Mouse (Mus musculus): ENCODE results near the gene Dhps. TPM values are rescaled to one million over a fixed set of nuclear protein-coding genes. Genes with fewer than 3 reads are reported as not detected.
A peak's percentile ranks its signal among the peaks of the same experiment; 100 is the strongest.
"Not testable (repeated sequence)": the region's sequence is repeated elsewhere in the genome, so short reads cannot be mapped to it uniquely, and the experiment has no call there.

Gene Dhps
- polyA plus RNA-seq, 1 experiment from 2014 or later = 60.6 TPM

DNA sequence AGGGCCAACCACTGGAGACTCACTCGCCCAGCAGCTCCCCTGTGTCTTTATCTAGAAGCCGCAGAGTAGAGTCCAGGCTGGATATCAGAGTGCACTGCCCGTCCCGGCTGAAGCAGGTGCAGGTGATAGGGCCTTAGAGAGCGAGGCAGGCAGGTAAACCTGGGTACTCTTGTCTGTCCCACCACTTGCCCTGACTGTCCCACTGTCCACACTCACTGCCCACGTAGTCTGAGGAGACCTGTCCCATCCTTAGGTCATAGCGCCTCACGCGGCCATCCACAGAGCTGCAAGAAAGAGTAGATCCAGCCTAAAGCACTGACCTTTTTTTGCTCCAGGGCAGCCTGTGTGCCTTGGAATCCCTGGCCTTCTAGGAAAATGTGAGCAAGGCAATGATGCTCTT is 4.4 kb downstream of the Dhps start:
- H3K27me3 ChIP-seq (ENCODE audit: insufficient read depth, low read length) = no peaks in the 10 kb centered on the region
- ATAC-seq (ENCODE audit: low FRiP score, low TSS enrichment) = no peak

GRCm38 (mm10) chr8:85076993-85077392 is 5.4 kb downstream of the Dhps start:
- no peaks in the 10 kb centered on the region for H3K27me3 ChIP-seq (ENCODE audit: insufficient read depth, low read length)
- peaks cover 16% of the 10 kb centered on the region for H3K4me1 ChIP-seq (ENCODE audit: insufficient read depth, low read length)
- 0% methylated on average over 2 of the region's 2 CpGs for WGBS
- peaks cover 39% of the 10 kb centered on the region for H3K36me3 ChIP-seq (ENCODE audit: insufficient read depth, low read length)
- no peak overlapping the region for H3K4me2 ChIP-seq (replicated peaks; ENCODE audit: low read depth, low read length)
- H3K27ac ChIP-seq (ENCODE audit: low read length) = no peak overlapping the region
- ATAC-seq (ENCODE audit: low FRiP score, low TSS enrichment) = no peak
- peak overlapping the region; percentile 14; the same call in 1 of the 2 replicates for H3K9ac ChIP-seq (replicated peaks; ENCODE audit: low read length)
- no peak overlapping the region for H3K4me3 ChIP-seq (ENCODE audit: low read length)
- no peaks in the 10 kb centered on the region for H3K9me3 ChIP-seq (ENCODE audit: low read length)

More for the DNA sequence above, 4.4 kb downstream of the Dhps start:
- WGBS = 81% methylated on average over 9 of the region's 9 CpGs
- Histone ChIP-seq H3K36me3 (ENCODE audit: insufficient read depth, low read length) (peaks cover 39% of the 10 kb centered on the region), H3K4me2 (replicated peaks; ENCODE audit: low read depth, low read length) (no peak overlapping the region), H3K4me3 (ENCODE audit: low read length) (no peak overlapping the region), H3K9ac (replicated peaks; ENCODE audit: low read length) (no peak overlapping the region), H3K9me3 (ENCODE audit: low read length) (no peaks in the 10 kb centered on the region), H3K27ac (ENCODE audit: low read length) (no peak overlapping the region), H3K4me1 (ENCODE audit: insufficient read depth, low read length) (peaks cover 10% of the 10 kb centered on the region)

GRCm38 (mm10) chr8:85080214-85080531 is 8.6 kb downstream of the Dhps start:
- no peaks in the 10 kb centered on the region for H3K27me3 ChIP-seq (ENCODE audit: insufficient read depth, low read length)
- H3K4me3 ChIP-seq (ENCODE audit: low read length) = peak overlapping the region; percentile 66
- H3K27ac ChIP-seq (ENCODE audit: low read length) = peak overlapping the region; percentile 83
- no peaks in the 10 kb centered on the region for H3K9me3 ChIP-seq (ENCODE audit: low read length)
- peaks cover 22% of the 10 kb centered on the region for H3K36me3 ChIP-seq (ENCODE audit: insufficient read depth, low read length)
- under 1% methylated on average over 25 of the region's 25 CpGs for WGBS
- peaks cover 25% of the 10 kb centered on the region for H3K4me1 ChIP-seq (ENCODE audit: insufficient read depth, low read length)
- ATAC-seq (ENCODE audit: low FRiP score, low TSS enrichment) = no peak
- peak overlapping the region; percentile 88 for H3K4me2 ChIP-seq (replicated peaks; ENCODE audit: low read depth, low read length)
- H3K9ac ChIP-seq (replicated peaks; ENCODE audit: low read length) = peak overlapping the region; percentile 77

DNA sequence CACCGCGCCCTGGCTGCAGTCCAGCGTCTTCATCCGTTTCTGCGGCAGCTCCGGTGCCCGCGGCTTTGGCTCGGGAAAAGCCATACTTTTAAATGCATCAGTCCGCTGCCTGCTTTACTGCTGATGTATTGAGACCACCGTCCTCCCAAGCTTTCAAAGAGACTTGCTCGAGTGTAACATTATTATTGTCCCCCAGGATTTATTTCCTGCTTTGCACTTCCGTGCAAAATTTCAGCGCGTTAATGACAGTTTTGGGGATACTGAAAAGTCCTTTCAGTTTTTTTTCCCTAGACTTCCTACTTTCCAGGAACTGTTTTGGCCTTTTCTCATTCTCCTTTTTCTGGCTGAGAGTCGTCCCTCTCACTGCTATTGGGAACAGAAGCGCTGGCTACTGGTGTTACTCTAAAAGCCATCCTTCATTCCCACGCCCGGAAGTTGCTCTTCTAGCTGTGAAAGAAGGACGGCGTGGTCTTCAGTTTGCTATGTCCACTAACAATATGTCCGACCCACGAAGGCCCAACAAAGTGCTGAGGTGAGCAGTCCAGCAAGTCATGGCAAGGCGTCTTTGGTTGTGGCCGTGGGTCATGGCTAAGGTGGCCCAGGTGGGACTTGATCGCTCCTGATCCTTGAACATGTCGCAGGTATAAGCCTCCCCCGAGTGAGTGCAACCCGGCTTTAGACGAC is 9.1 kb downstream of the Dhps start, which contains the start of gene Wdr83os:
TSS of gene Wdr83os (plus strand) at position 209 of the 684 bp plus-strand sequence.
- Histone ChIP-seq H3K4me2 (replicated peaks; ENCODE audit: low read depth, low read length) (peak within 1 kb of the TSS; percentile 88), H3K9me3 (ENCODE audit: low read length) (no peaks in the 10 kb centered on the region), H3K36me3 (ENCODE audit: insufficient read depth, low read length) (peaks cover 23% of the 10 kb centered on the region), H3K27ac (ENCODE audit: low read length) (peak within 1 kb of the TSS; percentile 83), H3K4me3 (ENCODE audit: low read length) (peak within 1 kb of the TSS; percentile 66), H3K27me3 (ENCODE audit: insufficient read depth, low read length) (no peaks in the 10 kb centered on the region), H3K4me1 (ENCODE audit: insufficient read depth, low read length) (peaks cover 25% of the 10 kb centered on the region), H3K9ac (replicated peaks; ENCODE audit: low read length) (peak within 1 kb of the TSS; percentile 77)
- ATAC-seq (ENCODE audit: low FRiP score, low TSS enrichment) = peak; percentile 23
- WGBS = under 1% methylated on average over 30 of the region's 30 CpGs

- H3K4me1 ChIP-seq (ENCODE audit: insufficient read depth, low read length) = peaks cover 25% of the 10 kb centered on the region
- no peaks in the 10 kb centered on the region for H3K27me3 ChIP-seq (ENCODE audit: insufficient read depth, low read length)
- under 1% methylated on average over 9 of the region's 9 CpGs for whole genome bisulfite sequencing
- H3K4me3 ChIP-seq (ENCODE audit: low read length) = peak within 1 kb of the TSS; percentile 66
- H3K27ac ChIP-seq (ENCODE audit: low read length) = peak within 1 kb of the TSS; percentile 83
- H3K9me3 ChIP-seq (ENCODE audit: low read length) = no peaks in the 10 kb centered on the region
- H3K36me3 ChIP-seq (ENCODE audit: insufficient read depth, low read length) = peaks cover 23% of the 10 kb centered on the region
- ATAC-seq (ENCODE audit: low FRiP score, low TSS enrichment) = peak; percentile 62
- peak within 1 kb of the TSS; percentile 88 for H3K4me2 ChIP-seq (replicated peaks; ENCODE audit: low read depth, low read length)
- H3K9ac ChIP-seq (replicated peaks; ENCODE audit: low read length) = peak within 1 kb of the TSS; percentile 77
Observed at GRCm38 (mm10) chr8:85081216-85081555, 9.6 kb downstream of the Dhps start, which contains the start of gene Wdr83. Gene Wdr83, minus strand, starts transcription at chr8:85081306.

DNA sequence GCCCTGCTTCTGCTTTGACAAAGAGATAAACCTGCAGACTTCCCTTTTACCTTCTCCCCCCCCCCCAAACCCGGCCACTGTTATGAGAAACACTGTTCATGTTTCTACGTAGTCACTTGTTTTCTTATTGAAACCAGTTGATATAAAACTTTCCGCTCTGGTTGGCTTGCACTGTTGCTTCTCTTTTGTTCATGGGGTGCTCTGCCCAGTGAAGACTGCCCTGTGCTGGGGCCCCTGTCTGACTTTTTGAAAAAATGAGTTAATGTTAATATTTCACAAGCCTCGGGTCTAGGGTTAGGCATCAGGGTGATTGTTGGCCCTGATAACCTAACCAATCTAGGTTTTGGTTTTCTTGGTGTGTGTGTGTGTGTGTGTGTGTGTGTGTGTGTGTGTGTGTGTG is 10.6 kb downstream of the Dhps start:
- H3K4me2 ChIP-seq (replicated peaks; ENCODE audit: low read depth, low read length); H3K9me3 ChIP-seq (ENCODE audit: low read length); ATAC-seq (ENCODE audit: low FRiP score, low TSS enrichment); H3K4me3 ChIP-seq (ENCODE audit: low read length); H3K27me3 ChIP-seq (ENCODE audit: insufficient read depth, low read length); H3K9ac ChIP-seq (replicated peaks; ENCODE audit: low read length); H3K27ac ChIP-seq (ENCODE audit: low read length): not testable (repeated sequence)
- 88% methylated on average over 4 of the region's 4 CpGs for WGBS
- Histone ChIP-seq H3K36me3 (ENCODE audit: insufficient read depth, low read length) (peaks cover 22% of the 10 kb centered on the region), H3K4me1 (ENCODE audit: insufficient read depth, low read length) (peaks cover 25% of the 10 kb centered on the region)

DNA sequence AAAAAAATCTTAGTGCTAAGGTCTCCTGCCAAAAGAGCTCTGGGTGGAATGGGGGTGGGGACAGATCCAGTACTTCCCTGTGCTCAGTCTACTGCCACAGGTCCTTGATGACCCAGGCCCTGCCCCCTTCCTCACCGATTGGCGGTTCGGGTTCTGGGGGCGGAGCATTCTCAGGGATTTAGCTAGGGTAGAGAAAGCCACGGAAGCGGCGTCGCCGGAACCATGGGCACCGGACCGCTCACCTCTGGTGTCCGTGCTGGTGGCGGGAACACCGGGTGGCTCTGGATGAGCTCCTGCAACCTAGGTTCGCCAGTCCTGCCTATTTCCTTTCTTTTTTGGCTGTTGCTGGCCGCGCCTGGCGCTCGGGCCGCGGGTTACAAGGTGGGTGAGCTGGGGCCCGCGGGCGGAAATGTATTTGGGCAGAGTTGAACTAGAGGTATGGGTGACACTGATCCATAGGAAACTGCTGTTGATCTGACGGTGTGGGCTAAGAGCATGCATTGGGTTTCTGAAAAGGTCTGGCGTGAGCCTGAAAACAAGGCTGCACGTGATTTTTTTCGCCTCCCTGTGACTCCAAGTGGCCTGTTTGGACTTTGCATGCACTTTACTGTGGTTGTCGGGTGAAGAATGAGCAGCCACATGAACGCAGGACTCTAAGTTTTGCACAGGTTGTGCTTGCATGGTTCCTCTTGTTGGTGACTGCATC is 11.7 kb downstream of the Dhps start, which contains the start of gene Man2b1:
TSS of gene Man2b1 (plus strand) at position 163 of the 706 bp plus-strand sequence.
- peak within 1 kb of the TSS; percentile 85 for H3K4me2 ChIP-seq (replicated peaks; ENCODE audit: low read depth, low read length)
- H3K4me3 ChIP-seq (ENCODE audit: low read length) = peak within 1 kb of the TSS; percentile 72
- peaks cover 25% of the 10 kb centered on the region for H3K4me1 ChIP-seq (ENCODE audit: insufficient read depth, low read length)
- no peaks in the 10 kb centered on the region for H3K9me3 ChIP-seq (ENCODE audit: low read length)
- no peaks in the 10 kb centered on the region for H3K27me3 ChIP-seq (ENCODE audit: insufficient read depth, low read length)
- WGBS = 1% methylated on average over 30 of the region's 30 CpGs
- H3K27ac ChIP-seq (ENCODE audit: low read length) = peak within 1 kb of the TSS; percentile 52
- H3K36me3 ChIP-seq (ENCODE audit: insufficient read depth, low read length) = peaks cover 27% of the 10 kb centered on the region
- ATAC-seq (ENCODE audit: low FRiP score, low TSS enrichment) = peak; percentile 91
- H3K9ac ChIP-seq (replicated peaks; ENCODE audit: low read length) = peak within 1 kb of the TSS; percentile 76

DNA sequence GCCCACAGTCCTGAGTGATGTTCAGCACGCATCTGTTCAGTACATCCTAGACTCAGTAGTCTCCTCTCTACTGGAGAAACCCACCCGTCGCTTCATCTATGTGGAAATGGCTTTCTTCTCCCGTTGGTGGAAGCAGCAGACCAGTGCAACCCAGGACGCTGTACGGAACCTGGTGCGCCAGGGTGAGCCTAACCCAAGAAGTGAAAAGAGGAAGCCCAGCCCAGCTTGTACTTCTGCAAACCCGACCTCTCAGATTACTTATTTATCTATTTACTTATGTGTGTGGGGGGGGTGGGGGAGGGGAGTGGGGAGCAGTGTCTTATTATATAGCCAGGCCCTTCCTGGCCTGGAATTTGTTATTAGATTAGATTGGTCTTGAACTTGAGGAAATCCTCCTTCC is 13.1 kb downstream of the Dhps start:
- H3K4me1 ChIP-seq (ENCODE audit: insufficient read depth, low read length) = peaks cover 23% of the 10 kb centered on the region
- ATAC-seq (ENCODE audit: low FRiP score, low TSS enrichment) = no peak
- no peak overlapping the region for H3K27ac ChIP-seq (ENCODE audit: low read length)
- H3K4me3 ChIP-seq (ENCODE audit: low read length) = no peak overlapping the region
- H3K9ac ChIP-seq (replicated peaks; ENCODE audit: low read length) = no peak overlapping the region
- 84% methylated on average over 8 of the region's 8 CpGs for WGBS
- no peaks in the 10 kb centered on the region for H3K9me3 ChIP-seq (ENCODE audit: low read length)
- no peak overlapping the region for H3K4me2 ChIP-seq (replicated peaks; ENCODE audit: low read depth, low read length)
- no peaks in the 10 kb centered on the region for H3K27me3 ChIP-seq (ENCODE audit: insufficient read depth, low read length)
- H3K36me3 ChIP-seq (ENCODE audit: insufficient read depth, low read length) = peaks cover 34% of the 10 kb centered on the region

DNA sequence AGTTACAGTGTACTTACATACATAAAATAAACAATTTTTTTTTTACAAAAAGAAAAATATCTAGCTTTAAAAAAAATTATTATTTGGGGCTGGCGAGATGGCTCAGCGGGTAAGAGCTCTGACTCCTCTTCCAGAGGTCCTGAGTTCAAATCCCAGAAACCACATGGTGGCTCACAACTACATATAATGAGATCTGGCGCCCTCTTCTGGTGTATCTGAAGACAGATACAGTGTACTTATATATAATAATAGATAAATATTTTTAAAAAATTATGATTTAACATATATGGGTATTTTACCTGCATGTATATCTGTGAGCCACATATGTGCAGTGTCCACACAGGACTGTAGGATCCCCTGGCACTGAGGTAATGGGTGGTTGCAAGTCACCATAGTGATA is 14.7 kb downstream of the Dhps start:
- Histone ChIP-seq H3K9me3 (ENCODE audit: low read length) (no peaks in the 10 kb centered on the region), H3K36me3 (ENCODE audit: insufficient read depth, low read length) (peaks cover 38% of the 10 kb centered on the region), H3K4me1 (ENCODE audit: insufficient read depth, low read length) (peaks cover 21% of the 10 kb centered on the region), H3K4me3 (ENCODE audit: low read length) (no peak overlapping the region), H3K27me3 (ENCODE audit: insufficient read depth, low read length) (no peaks in the 10 kb centered on the region), H3K4me2 (replicated peaks; ENCODE audit: low read depth, low read length) (no peak overlapping the region), H3K9ac (replicated peaks; ENCODE audit: low read length) (no peak overlapping the region), H3K27ac (ENCODE audit: low read length) (no peak overlapping the region)
- WGBS = 80% methylated on average over 3 of the region's 3 CpGs
- no peak for ATAC-seq (ENCODE audit: low FRiP score, low TSS enrichment)

GRCm38 (mm10) chr8:85088771-85089170 is 17.2 kb downstream of the Dhps start:
- H3K27ac ChIP-seq (ENCODE audit: low read length) = no peak overlapping the region
- no peaks in the 10 kb centered on the region for H3K9me3 ChIP-seq (ENCODE audit: low read length)
- peaks cover 5% of the 10 kb centered on the region for H3K4me1 ChIP-seq (ENCODE audit: insufficient read depth, low read length)
- 77% methylated on average over 2 of the region's 2 CpGs for WGBS
- no peak for ATAC-seq (ENCODE audit: low FRiP score, low TSS enrichment)
- H3K27me3 ChIP-seq (ENCODE audit: insufficient read depth, low read length) = no peaks in the 10 kb centered on the region
- no peak overlapping the region for H3K9ac ChIP-seq (replicated peaks; ENCODE audit: low read length)
- H3K36me3 ChIP-seq (ENCODE audit: insufficient read depth, low read length) = peaks cover 45% of the 10 kb centered on the region
- H3K4me2 ChIP-seq (replicated peaks; ENCODE audit: low read depth, low read length) = no peak overlapping the region
- H3K4me3 ChIP-seq (ENCODE audit: low read length) = no peak overlapping the region
